Mouse (Mus musculus): ENCODE data around the gene Plxnc1.

Plxnc1 gene

GRCm38 (mm10) chr10:94944691-94945205 lies at the start of gene Plxnc1:
Plxnc1 (minus strand) TSS chr10:94944835.
- no peak for DNase-seq (ENCODE audit: extremely low read depth, insufficient read length, low spot score)

DNA sequence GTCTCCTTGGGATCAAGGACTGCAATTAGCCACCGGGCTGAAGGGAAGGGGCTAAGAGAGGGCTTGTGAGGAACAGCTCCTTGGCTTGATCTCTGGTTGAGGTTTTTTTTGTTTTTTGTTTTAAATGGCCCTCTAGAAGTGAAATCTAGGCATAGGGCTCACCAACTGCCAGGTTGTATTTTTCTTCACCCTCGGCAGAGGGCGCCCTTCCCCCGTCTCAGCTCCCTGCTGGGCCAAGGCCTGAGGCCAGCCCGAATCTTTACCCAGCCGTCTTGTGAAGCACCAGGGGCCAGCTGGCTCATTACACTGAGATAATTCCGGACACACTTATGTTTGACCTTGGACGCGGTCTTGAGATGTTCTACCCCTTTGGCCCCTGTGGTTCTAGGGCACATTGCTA lies 47.5 kb upstream of the Plxnc1 start:
- DNase-seq (ENCODE audit: extremely low read depth, insufficient read length, low spot score): peak; percentile 63

- DNase-seq (ENCODE audit: extremely low read depth, insufficient read length, low spot score): peak; percentile 45
Measured at GRCm38 (mm10) chr10:94991564-94992097, 47.0 kb upstream of the Plxnc1 start.

- no peak for DNase-seq (ENCODE audit: extremely low read depth, insufficient read length, low spot score)
Measured at GRCm38 (mm10) chr10:94990768-94991563, 46.3 kb upstream of the Plxnc1 start.

DNA sequence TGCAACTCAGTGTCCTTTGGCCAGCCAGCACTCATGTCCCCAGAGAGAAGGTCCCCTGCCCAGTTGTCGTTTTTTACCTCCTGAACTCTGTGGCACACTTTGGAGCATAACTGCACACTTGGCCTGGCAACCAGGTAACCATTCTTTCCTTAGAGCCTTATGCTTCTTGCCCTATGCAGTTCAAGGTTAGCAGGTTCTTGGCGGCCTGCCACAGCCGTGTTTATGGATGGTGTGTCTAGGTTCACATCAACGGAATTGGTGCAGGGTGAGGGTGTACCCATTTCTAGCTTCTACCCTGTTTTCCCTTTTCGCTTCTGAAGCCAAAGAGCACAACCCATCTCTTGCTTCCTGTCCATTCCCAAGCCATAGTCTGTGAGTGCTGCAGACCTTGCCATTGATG lies 44.7 kb upstream of the Plxnc1 start:
- no peak for DNase-seq (ENCODE audit: extremely low read depth, insufficient read length, low spot score)

DNA sequence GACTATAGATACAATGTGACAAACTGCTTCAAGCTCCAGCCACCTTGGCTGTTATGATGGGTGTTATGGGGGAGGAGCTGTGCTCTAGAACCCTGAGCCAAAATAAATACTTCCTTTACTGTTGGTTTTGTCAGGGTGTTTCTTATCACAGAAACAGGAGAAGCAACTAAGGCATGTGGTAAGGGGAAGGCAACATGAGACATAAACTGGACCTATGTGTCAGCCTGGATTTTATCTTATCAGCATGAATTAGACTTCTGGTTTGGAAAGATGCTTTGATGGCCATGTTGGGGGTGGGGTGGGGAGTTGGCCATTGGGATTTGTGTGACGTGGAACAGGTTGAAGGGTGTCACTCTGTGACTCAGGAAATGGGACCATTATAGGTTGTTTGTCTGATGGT lies 40.5 kb upstream of the Plxnc1 start:
- DNase-seq (ENCODE audit: extremely low read depth, insufficient read length, low spot score): no peak

DNA sequence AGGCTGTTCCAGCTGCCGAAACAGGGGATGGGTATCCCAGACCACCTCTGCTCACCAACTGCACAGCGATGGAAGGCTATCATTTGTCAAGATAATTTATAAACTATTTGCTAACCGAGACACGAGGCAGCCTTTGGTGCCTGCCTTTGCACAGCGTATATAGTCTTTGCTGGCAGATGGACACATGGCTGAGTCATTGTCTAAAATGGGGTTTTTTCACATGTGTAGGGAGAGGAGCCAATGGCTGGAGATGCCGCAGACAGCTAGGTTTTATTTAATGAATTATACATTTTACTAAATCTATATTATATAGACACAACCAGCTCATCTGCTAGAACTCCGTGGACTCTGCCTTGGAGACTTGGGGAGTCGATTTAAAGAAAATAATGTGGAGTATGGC lies 37.9 kb upstream of the Plxnc1 start:
- no peak for DNase-seq (ENCODE audit: extremely low read depth, insufficient read length, low spot score)

- no peak for DNase-seq (ENCODE audit: extremely low read depth, insufficient read length, low spot score)
Measured at GRCm38 (mm10) chr10:94981466-94982138, 37.0 kb upstream of the Plxnc1 start.

- no peak for DNase-seq (ENCODE audit: extremely low read depth, insufficient read length, low spot score)
Measured at GRCm38 (mm10) chr10:94978265-94978822, 33.7 kb upstream of the Plxnc1 start.

DNA sequence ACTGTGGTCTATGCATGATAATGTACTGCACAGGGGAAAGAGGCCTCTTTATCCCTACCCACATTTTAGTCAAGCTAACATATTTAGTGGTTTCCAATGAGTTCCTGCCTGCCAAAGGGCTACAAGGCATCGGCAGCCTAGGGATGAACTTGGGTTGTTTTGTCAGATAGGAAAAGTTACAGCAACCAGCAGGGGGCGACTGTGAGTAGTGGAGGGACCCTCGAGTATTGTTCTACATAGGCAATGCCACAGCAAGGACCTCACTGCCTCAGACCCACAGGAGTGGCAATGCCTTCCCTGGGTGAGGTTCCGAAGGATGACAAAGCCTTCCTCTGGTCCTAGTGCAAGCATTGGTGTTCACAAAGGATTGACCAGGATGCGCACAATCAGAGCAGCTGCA lies 31.7 kb upstream of the Plxnc1 start:
- DNase-seq (ENCODE audit: extremely low read depth, insufficient read length, low spot score): no peak

GRCm38 (mm10) chr10:94975099-94975496 lies 30.5 kb upstream of the Plxnc1 start:
- no peak for DNase-seq (ENCODE audit: extremely low read depth, insufficient read length, low spot score)

DNA sequence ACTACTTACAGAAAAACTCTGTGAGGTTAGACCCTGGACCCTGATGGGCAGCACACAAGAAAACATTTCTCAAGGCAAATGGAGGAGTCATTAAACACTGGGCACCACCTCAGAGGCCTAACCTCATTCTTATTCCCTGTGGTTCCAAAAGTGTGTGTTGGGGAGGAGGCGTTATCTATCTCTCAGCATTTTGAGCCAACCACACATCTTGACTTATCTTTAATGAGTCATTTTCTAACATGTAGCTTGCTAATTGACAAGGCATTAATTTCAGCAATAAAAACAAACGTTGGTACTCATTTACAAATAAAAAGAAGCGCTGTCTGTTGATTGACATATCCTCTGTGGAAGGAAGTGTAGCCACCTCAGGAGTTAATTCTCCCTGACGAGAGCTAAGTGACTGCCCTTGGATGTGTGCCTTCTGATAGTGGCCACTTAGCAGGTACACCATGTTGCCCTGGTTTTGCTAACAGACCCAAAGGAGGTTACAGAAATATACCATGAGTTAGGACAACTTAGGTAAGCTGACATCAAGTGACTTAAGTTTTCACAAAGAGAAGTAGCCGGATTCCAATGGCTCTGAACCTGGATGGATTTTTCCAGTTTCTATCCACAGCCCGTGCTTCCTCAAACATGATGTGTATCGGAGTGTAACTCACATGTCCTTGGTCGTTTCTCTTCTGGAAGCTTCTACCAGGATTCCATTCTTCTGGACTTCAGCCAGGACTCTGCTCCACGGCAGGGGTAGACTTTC lies 29.9 kb upstream of the Plxnc1 start:
- no peak for DNase-seq (ENCODE audit: extremely low read depth, insufficient read length, low spot score)

- DNase-seq (ENCODE audit: extremely low read depth, insufficient read length, low spot score): no peak
Measured at GRCm38 (mm10) chr10:94971625-94972161, 27.1 kb upstream of the Plxnc1 start.

DNA sequence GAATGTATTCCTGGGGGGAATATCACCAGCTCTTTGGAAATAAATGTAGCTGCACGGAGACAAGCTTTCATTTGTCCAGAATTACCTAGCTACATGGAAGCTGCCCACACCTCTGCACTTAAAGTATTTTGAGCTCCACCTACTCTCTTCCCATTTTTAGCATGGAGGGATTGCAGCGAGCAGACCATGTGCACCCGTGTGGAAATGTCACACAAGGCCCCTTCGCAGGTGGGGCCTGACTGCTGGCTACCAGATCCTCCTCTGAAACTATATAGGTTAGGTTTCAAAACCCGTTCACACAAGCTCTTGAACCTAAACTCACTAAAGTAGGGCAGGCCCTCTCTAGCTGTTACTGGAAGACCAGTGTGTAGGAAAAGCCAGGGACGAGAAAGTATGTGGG lies 25.6 kb upstream of the Plxnc1 start:
- no peak for DNase-seq (ENCODE audit: extremely low read depth, insufficient read length, low spot score)

DNA sequence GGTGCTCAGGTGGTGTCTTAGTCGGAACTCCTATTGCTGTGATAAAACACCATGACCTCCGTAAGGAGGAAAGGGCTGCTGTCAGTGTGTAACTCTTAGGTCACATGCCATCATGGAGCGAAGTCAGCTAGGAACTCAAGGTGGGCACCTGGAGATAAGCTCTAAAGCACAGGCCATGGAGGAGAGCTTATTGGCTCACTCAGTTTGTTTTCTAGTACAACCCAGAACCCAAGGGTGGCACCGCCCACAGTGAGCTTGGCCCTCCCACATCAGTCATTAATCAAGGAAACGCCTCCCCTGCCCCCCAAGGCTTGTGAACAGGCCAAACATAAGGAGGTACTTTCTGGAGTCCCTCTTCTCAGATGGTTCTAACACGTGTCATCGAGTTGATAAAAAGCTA lies 22.8 kb upstream of the Plxnc1 start:
- DNase-seq (ENCODE audit: extremely low read depth, insufficient read length, low spot score): no peak

DNA sequence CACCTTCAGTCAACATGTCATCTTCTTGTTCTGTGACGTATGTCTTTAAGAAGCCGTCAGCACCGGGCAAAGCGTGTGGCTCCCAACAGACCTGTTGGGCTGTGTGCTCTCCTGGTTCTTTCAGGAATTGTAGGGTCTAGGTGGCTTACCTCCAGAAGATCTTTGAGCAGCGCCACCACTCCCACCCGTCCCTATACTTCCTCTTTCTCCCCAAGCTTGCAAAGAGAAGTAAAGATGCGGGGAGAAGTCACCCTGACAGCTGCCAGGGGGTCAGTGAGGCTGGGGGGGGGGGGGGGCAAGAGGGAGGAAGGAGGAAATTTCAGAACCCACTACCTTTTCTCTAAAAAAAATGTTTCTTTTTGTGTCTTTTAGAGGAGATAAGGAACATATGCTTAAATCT lies 22.2 kb upstream of the Plxnc1 start:
- DNase-seq (ENCODE audit: extremely low read depth, insufficient read length, low spot score): no peak

GRCm38 (mm10) chr10:94965093-94965492 lies 20.5 kb upstream of the Plxnc1 start:
- no peak for DNase-seq (ENCODE audit: extremely low read depth, insufficient read length, low spot score)

DNA sequence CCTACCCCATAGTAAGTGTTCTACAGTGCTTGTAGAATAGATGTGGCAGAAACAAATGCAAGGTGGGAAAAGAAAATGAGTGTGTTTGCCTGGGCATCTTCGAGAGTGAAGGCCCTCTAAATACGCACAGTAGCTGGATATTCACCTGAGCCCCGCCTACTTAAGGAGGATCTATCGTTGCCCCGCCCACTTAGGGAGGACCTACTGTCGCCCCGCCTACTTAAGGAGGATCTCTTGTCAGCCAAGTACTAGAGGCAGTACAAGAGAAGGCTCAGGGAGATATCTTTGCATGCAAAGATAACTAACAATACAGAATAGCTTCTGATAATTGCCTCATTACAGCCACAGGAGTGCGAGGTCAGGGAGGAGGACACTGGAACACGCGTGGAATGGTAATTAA lies 17.4 kb upstream of the Plxnc1 start:
- no peak for DNase-seq (ENCODE audit: extremely low read depth, insufficient read length, low spot score)

DNA sequence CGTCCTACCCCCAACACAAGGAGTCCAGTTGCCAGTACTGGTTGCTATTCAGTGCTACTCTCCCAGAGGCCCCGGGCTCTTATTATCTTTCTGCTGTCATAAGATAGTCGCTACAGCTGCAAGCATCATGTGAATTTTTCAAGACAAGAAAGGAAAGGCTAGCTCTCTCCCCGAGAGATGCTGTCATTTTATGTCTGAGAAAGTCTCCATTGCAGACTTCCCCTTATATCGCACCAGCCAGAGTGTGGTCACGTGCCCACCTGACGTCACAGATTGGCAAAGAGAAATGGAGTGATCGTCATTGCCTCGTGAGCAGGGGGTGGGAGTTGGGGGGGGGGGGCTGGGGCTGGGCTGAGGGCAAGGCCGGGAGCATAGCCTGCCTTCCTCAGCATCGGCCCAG lies 16.6 kb upstream of the Plxnc1 start:
- no peak for DNase-seq (ENCODE audit: extremely low read depth, insufficient read length, low spot score)

DNA sequence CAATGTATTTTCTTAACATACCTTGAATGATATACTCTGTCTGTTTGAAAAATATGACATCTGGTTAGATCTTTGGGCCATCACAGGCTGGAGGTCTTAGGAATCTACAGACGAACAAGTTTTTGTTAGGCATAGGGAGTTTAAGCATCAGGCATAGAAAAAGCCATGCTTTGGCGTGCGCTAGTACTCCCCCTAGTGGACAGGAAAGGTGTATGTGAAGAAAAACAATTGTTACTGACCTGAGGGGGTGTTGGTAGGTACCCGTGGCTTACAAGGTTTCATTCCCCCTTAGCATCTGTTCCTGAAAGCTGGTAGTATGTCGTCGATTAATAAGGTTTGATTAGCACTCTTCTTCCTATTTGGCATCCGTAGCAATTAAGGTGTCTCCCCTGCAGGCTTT lies 13.7 kb upstream of the Plxnc1 start:
- no peak for DNase-seq (ENCODE audit: extremely low read depth, insufficient read length, low spot score)

DNA sequence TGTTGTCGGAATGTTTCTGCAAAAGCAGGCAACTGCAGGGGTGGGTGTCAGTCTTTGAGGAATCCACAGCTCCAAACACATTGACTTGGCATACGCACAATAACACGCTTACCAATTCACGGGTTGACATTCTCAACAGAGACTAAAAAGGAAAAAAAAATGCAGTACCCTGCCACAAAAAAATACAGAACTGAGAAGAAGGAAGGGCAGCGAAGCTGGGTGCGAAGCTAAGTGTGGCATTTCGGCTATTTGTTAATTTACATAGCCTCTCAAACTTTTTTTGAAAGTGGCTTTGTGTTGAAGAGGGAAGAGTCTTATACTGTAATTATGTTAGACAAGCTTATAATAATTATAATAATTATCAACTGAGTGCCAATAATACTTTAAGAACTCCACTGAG lies 13.1 kb upstream of the Plxnc1 start:
- DNase-seq (ENCODE audit: extremely low read depth, insufficient read length, low spot score): no peak

Measured in 3134 (cell line).